Mouse (Mus musculus): ENCODE measurements at regions not wholly inside any gene's neighbourhood (a gene's known extent, or its start where the extent isn't known, plus 50 kb on each side); places are given as distances from the start of the nearest gene placed in this dataset.

DNA sequence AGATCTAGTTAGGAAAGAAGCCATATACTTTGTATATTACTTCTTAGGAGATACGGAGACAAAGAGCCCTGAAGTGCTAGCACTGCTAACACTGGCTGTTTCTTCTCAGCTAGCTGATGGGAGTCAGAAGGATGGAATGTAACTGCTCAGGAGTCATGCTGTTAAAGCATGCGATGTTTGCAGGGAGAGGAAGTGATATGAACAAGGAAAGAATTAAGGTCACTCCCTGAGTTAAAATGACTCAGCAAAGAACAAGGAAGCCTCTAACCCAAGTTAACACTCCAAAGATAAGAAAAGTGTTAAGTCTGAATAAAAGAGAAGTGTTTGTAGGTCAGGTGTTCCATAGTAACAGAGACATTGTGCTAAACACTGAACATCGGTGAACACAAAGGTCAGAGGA is 86.9 kb upstream of the Zic3 start:
- 75% methylated on average over 3 of the region's 3 CpGs for WGBS
- H3K27ac ChIP-seq (ENCODE audit: insufficient read depth, low read depth, low read length), result no peak overlapping the region
- no peaks in the 10 kb centered on the region for H3K4me1 ChIP-seq (ENCODE audit: control insufficient read depth, insufficient read depth, low read length)
- no peak overlapping the region for H3K4me3 ChIP-seq (ENCODE audit: insufficient read depth, low read depth, low read length)
- TF ChIP-seq POLR2A (IDR thresholded peaks at IDR 0.05; ENCODE audit: insufficient read depth, low read depth, low read length) (no peak), CTCF (IDR thresholded peaks at IDR 0.05; ENCODE audit: insufficient read depth, low read depth, low read length) (no peak)

DNA sequence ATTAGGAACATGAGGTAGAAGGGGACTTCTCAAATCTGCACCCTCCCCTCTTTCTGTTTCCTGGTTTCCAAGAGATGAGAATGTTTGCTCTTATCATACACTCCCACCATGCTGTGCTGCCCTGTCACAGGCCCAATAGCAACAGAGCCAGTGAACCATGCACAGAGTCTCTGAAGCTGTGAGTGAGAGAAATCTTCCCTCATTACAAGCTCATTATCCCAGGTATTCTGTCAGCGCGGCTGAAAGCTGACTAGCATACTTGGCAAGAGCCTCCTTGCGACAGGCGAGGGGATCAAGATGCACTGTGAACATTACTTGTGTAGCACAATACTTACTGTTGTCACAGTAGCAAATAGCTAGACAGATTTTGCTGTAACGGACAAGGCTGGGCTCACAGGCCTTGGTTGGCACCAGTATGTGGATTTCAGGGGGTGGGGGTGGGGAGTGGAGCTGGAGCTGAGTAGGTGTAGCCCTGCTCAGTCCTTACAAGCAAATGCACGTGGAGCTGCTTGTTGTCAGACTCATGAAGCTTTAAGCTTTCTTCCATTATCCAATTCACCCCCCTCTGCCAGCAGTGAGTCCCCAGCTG is 84.2 kb upstream of the Zic3 start:
- TF ChIP-seq POLR2A (IDR thresholded peaks at IDR 0.05; ENCODE audit: insufficient read depth, low read depth, low read length) (no peak), CTCF (IDR thresholded peaks at IDR 0.05; ENCODE audit: insufficient read depth, low read depth, low read length) (no peak)
- no peak overlapping the region for H3K27ac ChIP-seq (ENCODE audit: insufficient read depth, low read depth, low read length)
- no peak overlapping the region for H3K4me3 ChIP-seq (ENCODE audit: insufficient read depth, low read depth, low read length)
- H3K4me1 ChIP-seq (ENCODE audit: control insufficient read depth, insufficient read depth, low read length), result no peaks in the 10 kb centered on the region
- 49% methylated on average over 6 of the region's 6 CpGs for WGBS

DNA sequence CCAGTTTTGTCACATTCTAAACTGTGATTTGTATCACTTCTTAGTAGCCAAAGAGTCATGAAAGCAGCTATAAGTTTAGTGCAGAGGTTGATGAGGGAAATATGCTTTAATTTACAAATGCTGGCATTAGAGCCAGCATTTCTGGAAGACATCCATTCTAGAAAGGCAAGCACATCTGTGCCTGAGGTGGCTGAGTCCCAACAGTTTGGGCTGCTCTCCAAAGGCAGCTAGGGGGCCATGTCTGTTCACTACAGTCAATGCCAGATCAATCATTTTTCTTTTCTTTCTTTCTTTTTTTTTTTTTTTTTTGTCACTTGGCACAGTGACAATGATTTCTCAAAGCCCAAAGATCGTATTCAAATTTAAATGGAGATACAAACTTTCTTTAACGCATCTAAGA is 71.6 kb upstream of the Zic3 start:
- 55% methylated on average over 2 of the region's 2 CpGs for WGBS
- no peak overlapping the region for H3K27ac ChIP-seq (ENCODE audit: insufficient read depth, low read depth, low read length)
- TF ChIP-seq CTCF (IDR thresholded peaks at IDR 0.05; ENCODE audit: insufficient read depth, low read depth, low read length) (no peak), POLR2A (IDR thresholded peaks at IDR 0.05; ENCODE audit: insufficient read depth, low read depth, low read length) (no peak)
- H3K4me3 ChIP-seq (ENCODE audit: insufficient read depth, low read depth, low read length), result no peak overlapping the region
- H3K4me1 ChIP-seq (ENCODE audit: control insufficient read depth, insufficient read depth, low read length), result no peaks in the 10 kb centered on the region

DNA sequence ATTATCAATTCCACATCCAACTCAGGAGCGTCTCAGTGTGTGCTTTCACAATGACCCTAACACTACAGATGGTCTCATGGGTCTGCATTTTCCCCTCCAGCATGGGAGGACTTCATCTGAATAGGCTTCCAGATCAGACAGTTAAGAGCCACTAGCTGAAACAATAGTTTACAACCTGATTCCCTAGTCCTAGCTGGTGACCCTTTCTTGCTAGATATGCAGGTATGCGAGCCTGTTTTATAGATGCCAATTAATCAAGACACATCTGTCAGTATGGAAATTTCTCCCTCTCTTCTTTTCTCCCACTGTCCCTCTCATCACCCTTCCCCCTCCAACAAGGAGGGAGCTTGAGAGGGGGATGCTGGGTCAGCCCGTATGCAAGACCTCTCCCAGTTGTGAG is 71.2 kb upstream of the Zic3 start:
- H3K4me1 ChIP-seq (ENCODE audit: control insufficient read depth, insufficient read depth, low read length), result no peaks in the 10 kb centered on the region
- 63% methylated on average over 3 of the region's 3 CpGs for WGBS
- TF ChIP-seq CTCF (IDR thresholded peaks at IDR 0.05; ENCODE audit: insufficient read depth, low read depth, low read length), result no peak
- no peak for TF ChIP-seq POLR2A (IDR thresholded peaks at IDR 0.05; ENCODE audit: insufficient read depth, low read depth, low read length)
- H3K4me3 ChIP-seq (ENCODE audit: insufficient read depth, low read depth, low read length), result no peak overlapping the region
- no peak overlapping the region for H3K27ac ChIP-seq (ENCODE audit: insufficient read depth, low read depth, low read length)

DNA sequence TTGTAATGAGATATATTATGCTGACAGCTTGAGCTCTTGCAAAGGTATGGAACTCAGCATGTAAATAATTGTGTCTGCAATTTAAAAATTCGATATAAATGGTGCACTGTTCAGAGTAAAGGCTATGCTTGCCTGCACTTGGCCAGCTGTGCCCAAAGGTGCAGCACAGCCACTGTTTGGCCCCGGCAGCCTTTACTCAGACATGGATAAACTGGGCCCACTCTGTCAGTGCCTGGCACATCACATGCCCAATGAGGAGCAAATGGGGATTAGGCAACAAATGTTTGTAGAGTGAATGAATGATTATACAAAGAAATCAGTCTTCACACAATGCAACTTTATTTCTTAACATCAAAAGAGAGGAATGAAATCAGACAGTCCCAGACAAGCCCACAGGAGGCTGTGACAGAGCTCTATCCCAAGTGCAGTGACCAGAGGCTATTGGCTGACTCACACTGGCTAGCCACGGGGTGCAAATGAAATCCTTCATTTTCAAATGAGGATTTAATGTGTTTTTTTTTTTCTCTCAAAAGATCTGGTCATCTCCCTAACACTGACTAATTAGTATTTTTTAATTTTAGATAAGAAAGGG is 67.8 kb upstream of the Zic3 start:
- WGBS, result 42% methylated on average over 3 of the region's 3 CpGs
- no peak overlapping the region for H3K27ac ChIP-seq (ENCODE audit: insufficient read depth, low read depth, low read length)
- H3K4me3 ChIP-seq (ENCODE audit: insufficient read depth, low read depth, low read length), result no peak overlapping the region
- TF ChIP-seq CTCF (IDR thresholded peaks at IDR 0.05; ENCODE audit: insufficient read depth, low read depth, low read length) (no peak), POLR2A (IDR thresholded peaks at IDR 0.05; ENCODE audit: insufficient read depth, low read depth, low read length) (no peak)
- H3K4me1 ChIP-seq (ENCODE audit: control insufficient read depth, insufficient read depth, low read length), result no peaks in the 10 kb centered on the region
